Mouse (Mus musculus) fat pad, adult 2 months (tissue): ENCODE data around the gene Cyyr1.

ENCODE experiments used
- DNase-seq: peaks from one replicate; pipeline ENCODE4 v3.0.0-alpha.2; 2011; ENCODE audit warnings: low read depth, low spot score; ENCODE audit errors: extremely low read depth

Gene Cyyr1

GRCm38 (mm10) chr16:85474552-85475071, 78.6 kb downstream of the Cyyr1 start:
- DNase-seq, result no peak

- no peak for DNase-seq
These were observed 83.1 kb downstream of the Cyyr1 start for GRCm38 (mm10) chr16:85470057-85470456.

GRCm38 (mm10) chr16:85455043-85455442, 98.2 kb downstream of the Cyyr1 start:
- DNase-seq, result no peak

DNA sequence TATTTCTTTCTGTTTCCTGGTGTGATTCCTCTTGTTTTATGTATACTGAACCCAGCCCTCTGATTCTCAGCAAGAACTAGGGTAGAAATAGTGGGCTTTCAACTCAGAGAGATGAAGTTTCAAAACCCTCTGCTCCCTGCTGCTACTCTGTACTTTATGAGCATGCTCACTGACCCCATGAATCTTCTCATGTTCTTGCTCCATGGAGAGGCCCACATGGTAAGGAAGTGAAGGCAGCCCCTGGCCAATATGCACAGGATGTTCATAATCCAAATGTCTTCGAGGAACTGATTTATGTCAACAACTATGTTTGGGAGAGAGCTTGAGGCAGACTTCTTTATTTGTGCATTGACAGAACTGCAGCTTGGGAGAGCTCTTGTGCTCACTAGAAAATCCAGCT, 106.9 kb downstream of the Cyyr1 start:
- no peak for DNase-seq

DNA sequence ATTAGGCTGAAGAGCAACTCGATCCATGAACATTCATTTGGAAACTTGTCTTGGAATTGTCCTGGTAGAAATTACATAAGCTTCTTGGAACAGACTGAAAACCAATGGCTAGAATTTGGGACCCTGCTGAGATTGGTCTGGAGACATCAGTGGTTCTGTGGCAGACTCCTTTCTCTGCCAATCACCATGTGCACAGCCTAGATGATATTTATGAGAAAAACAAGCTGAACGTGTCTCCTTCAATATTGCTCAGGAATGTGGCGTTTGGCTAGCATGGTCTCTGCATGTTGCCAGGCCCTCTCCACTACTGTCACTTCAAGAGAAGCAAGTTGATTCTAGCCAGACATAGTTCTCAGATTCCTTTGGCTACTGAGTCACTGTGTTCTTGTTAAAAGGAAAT, 107.4 kb downstream of the Cyyr1 start:
- DNase-seq, result no peak

DNA sequence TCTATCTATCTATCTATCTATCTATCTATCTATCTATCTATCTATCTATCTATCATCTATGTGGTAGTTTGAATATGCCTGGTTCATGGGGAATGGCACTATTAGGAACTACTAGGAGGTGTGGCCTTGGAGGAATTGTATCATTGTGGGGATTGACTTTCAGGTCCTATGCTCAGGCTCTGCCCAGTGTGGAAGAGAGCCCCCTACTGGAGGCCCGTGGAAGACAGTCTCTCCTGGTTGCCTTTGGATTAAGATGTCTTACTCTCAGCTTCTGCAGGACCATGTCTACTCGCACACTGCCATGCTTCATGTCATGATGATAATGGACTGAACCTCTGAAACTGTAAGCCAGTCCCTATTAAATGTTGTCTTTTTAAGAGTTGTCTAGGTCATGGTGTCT, 117.8 kb downstream of the Cyyr1 start:
- DNase-seq, result no peak

- no peak for DNase-seq
These were observed 124.0 kb downstream of the Cyyr1 start for GRCm38 (mm10) chr16:85429173-85429572.

GRCm38 (mm10) chr16:85422889-85423288, 130.3 kb downstream of the Cyyr1 start:
- DNase-seq, result no peak

DNA sequence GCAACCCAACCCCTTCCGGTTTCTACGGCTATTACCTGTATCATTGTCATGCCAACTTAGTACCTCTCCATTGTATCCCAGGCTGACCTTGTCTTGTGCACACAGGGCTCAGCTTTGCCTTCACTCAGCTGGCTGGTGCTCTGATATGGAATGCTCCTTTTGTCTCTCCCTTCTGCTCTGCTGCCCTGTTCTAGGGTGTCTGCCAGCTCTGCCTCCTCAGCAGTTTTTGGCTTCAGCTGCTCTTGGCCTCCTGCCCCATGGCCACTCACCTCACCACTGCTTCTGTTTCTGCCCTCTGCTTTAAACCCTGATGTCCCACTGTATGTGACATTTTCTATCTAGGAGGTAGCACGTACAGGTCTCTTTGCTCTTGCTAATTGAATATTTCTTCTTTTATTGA, 137.8 kb downstream of the Cyyr1 start:
- no peak for DNase-seq

DNA sequence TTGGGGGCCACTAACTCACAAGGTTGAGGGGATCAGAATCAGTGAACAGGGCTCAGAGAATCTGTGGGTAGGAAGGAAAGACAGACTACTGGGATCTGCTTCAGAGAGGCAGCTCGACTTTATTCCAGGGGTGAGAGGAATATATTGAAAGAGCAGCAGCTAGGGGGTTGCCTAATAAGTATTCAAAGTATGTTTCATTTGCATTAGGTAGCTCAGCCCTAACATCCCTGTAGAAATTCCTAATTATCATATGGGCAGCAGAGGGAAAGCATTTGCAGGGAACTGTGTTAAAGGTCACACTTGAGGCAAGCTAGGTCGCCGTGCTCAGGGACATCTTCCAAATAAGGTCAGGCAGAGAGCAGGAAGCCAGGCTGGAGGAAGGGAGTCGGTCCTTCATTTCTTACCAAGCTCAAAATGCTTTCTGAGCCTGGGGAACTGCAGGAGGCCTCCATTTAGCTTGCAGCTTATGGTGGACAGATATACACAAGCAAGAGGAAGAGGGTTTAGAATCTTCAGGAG, 159.7 kb downstream of the Cyyr1 start:
- no peak for DNase-seq

DNA sequence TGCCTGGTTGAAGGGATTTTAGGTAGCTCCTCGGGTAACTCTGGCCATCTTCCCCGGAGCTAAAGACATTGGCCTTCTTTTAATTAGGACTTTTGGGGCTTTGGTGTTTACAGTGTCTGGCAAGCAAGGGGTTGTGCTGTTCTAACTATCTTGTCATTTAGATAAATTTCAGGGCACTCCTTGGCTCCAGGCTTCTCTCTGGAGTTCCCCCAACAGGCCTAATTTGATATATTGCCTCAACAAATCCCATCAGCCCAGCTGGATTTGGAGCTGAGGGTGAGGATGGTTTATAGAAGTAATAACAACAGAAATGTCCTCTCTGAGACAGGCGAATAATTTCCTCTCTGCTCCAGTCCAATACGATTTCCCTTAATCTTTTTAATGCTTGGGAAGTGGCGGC, 166.4 kb downstream of the Cyyr1 start:
- DNase-seq, result no peak
